Mouse (Mus musculus): ENCODE data around the gene Rest.

The Rest gene

DNA sequence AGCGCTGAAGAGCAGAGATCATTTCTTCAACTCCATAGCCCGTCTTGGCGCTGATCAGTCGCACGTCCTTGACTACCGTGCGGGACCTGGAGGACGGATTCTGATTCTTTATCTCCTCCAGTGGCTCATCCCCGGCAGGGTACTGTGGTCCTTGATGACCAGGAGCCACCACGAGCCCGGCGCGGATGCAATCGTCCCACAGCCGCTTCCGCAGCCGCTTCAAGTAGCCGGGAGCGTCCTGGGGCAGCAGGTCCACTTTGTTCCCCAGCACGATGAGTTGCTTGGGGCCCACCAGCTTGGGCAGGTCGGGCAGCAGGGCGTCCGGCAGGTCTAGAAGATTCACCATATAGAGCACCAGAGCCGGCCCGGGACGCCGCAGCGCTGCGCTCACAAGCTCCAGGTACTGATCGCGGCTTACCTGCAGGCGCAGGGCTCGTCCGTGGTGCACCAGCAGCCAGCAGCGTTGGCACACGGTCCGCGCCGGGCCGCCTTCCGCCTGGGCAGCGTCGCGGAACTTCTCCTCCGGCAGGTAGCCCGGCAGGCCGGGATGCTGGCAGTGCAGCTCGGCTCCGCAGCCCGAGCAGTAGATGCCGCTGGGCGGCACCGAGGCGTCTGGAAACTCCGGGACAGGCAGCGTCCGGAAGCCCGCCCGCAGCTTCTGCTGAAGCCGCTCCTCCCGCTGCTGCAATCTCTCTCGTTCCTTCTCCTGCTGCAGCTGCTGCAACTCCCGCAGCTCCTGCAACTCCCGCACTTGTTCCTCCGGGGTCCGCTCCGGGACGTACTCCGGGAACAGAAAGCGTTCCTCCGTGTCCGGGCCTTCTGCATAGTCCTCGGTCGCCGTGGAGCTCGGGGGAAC, 44.0 kb downstream of the Rest start:
- DNase-seq (ENCODE audit: low spot score in 2 of 2), result peak; percentile 14 to 28

- DNase-seq (ENCODE audit: low spot score in 2 of 2), result peak; percentile 98
These were observed 44.9 kb downstream of the Rest start, which contains the start of the genes Noa1 and Polr2b for GRCm38 (mm10) chr5:77309924-77310772. Gene Noa1, minus strand, starts transcription at chr5:77310084. Gene Polr2b, plus strand, starts transcription at chr5:77310147.

GRCm38 (mm10) chr5:77314206-77314605, 48.9 kb downstream of the Rest start:
- DNase-seq (ENCODE audit: low spot score in 2 of 2), result no peak

- no peak for DNase-seq (ENCODE audit: low spot score in 2 of 2)
These were observed 49.7 kb downstream of the Rest start for GRCm38 (mm10) chr5:77314986-77315385.

DNA sequence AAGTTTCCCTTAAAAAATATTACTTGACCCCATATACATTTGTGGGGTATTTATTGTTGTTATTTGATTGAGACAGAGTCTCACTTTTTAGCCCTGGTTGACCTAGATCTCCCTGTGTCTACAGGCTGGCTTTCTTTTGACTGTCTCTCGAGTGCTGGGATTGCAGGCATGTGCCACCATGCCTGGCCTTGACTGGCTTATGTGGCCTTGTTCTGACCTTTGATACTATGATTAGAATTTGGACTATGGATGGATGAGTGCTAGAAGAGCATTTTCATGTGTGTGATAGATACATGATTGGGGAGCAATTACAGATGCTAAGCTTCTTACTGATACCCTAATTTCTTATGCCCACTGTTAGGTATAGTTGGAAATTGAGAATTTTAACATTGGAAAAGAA, 59.6 kb downstream of the Rest start:
- no peak for DNase-seq (ENCODE audit: low spot score in 2 of 2)

DNA sequence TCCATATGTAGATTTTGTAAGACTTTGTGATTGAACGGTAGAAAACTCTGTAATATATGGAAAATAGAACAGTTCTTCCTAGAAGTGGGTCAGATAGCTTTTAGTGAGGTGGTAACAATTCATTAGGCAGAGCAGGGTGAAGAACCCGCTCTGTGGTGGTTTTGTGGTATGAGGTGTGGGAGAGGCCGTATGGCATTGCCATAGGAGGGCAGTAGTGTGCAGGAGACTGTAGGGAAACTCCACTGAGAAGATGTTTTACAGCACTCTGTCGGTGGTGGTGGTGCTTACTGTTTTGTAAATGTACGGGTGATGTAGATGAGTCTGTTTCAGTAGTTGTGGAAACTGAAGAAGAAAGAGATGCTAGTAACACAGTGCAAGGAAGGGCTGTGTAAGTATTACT, 64.9 kb downstream of the Rest start:
- DNase-seq (ENCODE audit: low spot score in 2 of 2), result no peak
